Mouse (Mus musculus): Measurements from ENCODE around the gene Myh3. TPM values are rescaled to one million over a fixed set of nuclear protein-coding genes. Genes with fewer than 3 reads are reported as not detected.
"Not testable (repeated sequence)": the region's sequence is repeated elsewhere in the genome, so short reads cannot be mapped to it uniquely, and the experiment has no call there.

Myh3 gene
- total RNA-seq, 2 experiments from 2014 or later: 3.5 to 6.2 TPM

GRCm38 (mm10) chr11:67075036-67075435 is 3.1 kb upstream of the Myh3 start:
- intact Hi-C loops (cut with DNase I): no loop called here

DNA sequence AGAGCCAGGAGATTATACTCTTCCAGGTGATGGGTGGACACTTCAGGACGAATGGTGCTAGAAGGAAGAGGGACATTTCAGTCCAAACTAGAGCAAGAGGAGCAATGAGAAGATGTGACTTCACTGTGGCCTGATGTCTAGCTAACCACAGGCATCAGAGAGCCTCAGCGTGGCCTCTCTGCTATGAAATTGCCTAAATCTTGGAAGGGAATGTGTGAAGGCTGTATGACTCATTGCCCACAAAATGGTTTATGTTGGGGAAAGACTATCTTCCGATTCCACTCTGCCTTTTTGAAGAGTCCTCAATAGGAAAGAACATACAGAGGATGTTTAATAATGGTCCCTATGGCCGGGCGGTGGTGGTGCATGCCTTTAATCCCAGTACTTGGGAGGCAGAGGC is 1.3 kb upstream of the Myh3 start:
- no peak for DNase-seq (ENCODE audit: low spot score in 2 of 2)
- intact Hi-C loops (cut with DNase I): no loop called here

More at GRCm38 (mm10) chr11:67075036-67075435, 3.1 kb upstream of the Myh3 start:
- no peak for DNase-seq (ENCODE audit: low spot score in 2 of 2)

DNA sequence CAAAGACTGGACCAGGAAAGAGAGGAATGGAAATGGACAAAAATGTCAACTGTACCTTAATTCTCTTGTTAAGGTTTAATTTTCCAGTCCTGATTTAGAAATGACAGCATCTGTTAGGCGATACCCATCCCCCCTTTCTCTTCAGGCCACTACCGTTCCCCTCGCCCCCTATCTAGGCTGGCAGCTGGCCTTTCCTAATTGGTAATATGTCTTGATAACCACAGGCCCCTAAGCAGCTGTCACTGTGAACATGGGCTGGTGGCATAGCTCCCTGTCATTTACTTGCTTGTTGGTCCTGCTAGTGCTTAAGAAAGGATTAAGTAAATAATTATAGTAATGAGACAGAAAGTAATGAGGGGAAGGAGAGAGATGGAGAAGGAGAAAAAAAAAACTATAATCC is 665 bp upstream of the Myh3 start:
- DNase-seq (ENCODE audit: low spot score in 2 of 2): no peak
- intact Hi-C loops (cut with DNase I): no loop called here

- intact Hi-C loops (cut with DNase I): no loop called here
- DNase-seq (ENCODE audit: low spot score in 2 of 2): no peak
Measured at GRCm38 (mm10) chr11:67078888-67079287, 788 bp downstream of the Myh3 start.

DNA sequence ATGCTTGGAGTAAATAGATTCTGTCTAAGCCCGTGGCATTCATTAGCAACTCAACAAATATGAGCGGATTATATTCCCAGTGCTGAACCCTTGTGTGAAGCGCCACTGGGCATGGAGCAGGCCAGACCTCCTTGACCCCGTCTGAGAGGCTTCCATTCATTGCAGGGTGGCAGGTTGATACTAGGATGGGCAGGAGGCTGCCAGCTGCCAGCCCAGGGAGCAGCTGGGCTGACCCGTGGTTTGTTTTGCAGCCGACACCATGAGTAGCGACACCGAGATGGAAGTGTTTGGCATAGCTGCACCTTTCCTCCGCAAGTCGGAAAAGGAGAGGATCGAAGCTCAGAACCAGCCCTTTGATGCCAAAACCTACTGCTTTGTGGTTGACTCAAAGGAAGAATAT is 1.6 kb downstream of the Myh3 start:
- intact Hi-C loops (cut with DNase I): no loop called here
- no peak for DNase-seq (ENCODE audit: low spot score in 2 of 2)

- intact Hi-C loops (cut with DNase I): no loop called here
Measured at GRCm38 (mm10) chr11:67080168-67080567, 2.1 kb downstream of the Myh3 start.

DNA sequence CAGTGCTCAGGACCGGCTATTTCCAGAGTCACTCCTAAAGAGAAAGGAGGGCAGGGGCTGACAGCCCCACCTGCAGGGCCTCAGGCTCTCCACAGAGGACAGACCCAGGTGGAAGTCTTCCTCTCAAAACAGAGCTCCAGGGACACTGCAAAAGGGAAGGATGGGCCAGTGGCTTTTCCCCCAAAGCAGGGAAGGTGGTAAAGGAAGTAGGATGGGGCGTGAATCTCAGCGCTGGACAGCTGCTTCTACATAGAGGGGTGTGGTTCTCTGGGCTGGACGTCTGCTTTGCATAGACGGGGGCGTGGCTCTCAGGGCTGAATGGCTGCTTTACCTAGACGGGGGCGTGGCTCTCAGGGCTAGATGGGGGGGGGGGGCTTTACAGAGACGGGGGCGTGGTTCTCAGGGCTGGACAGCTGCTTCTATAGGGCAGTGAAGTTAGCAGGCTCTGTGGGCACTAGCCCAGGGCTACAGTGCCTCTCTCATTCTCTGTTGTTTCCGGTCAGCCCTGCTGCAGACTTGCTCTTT is 3.1 kb downstream of the Myh3 start:
- intact Hi-C loops (cut with DNase I): no loop called here

More at GRCm38 (mm10) chr11:67080168-67080567, 2.1 kb downstream of the Myh3 start:
- peak; percentile 35 to 41 for DNase-seq (ENCODE audit: low spot score in 2 of 2)

GRCm38 (mm10) chr11:67082188-67082587 is 4.1 kb downstream of the Myh3 start:
- intact Hi-C loops (cut with DNase I): no loop called here
- no peak for DNase-seq (ENCODE audit: low spot score in 2 of 2)

More for the DNA sequence above, 3.1 kb downstream of the Myh3 start:
- no peak for DNase-seq (ENCODE audit: low spot score in 2 of 2)

GRCm38 (mm10) chr11:67082793-67083192 is 4.7 kb downstream of the Myh3 start:
- intact Hi-C loops (cut with DNase I): no loop called here
- no peak for DNase-seq (ENCODE audit: low spot score in 2 of 2)

DNA sequence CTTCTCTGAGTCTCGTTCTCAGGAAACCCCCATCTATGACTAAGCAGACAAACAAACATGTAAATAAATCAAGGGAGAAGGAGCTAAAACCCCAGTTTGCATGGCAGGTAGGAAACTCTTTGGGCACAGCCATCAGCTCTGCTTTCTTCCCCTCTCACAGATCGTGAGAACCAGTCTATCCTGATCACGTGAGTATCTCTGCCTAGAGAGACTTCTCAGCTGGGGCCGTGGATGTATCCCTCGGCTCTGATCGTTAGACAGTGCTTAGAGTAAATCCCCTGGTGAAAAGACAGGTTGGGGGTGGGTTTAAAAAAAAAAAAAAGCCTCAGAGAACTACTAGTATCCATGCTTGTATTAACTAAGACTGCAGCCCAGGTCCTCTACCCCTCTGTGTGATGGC is 5.1 kb downstream of the Myh3 start:
- DNase-seq (ENCODE audit: low spot score in 2 of 2): no peak
- intact Hi-C loops (cut with DNase I): no loop called here

DNA sequence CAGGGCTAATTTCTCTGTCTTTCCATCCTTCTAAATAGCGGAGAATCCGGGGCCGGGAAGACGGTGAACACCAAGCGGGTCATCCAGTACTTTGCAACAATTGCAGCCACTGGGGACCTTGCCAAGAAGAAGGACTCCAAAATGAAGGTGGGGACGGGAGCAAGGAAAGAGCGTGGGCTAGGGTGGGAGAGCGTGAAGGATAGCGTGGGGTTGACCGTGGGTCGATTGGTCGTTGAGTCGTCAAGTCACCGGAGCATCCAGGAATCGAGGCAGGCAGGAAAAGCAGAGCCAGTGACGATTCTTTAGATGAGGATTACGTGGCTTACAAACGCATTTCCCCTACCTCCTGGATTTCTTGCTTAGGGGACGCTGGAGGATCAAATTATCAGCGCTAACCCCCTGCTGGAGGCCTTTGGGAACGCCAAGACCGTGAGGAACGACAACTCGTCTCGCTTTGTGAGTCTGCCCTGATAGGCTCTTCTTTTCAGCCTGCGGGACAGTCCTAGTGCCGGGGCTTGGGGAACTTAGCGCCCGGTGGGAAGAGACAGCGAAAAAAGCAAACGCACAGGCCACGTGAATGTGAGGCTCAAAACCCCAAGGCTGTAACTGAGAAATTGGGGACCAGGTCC is 5.7 kb downstream of the Myh3 start:
- intact Hi-C loops (cut with DNase I): loop anchor here (2.0 kb wide), 1 partner anchor 59 kb away; the partner anchor contains the start of gene Tmem220
- DNase-seq (ENCODE audit: low spot score in 2 of 2): no peak

- DNase-seq (ENCODE audit: low spot score in 2 of 2): peak; percentile 49 to 53
- intact Hi-C loops (cut with DNase I): loop anchor here (2.0 to 5.0 kb wide), 2 partner anchors 61 to 178 kb away; partner anchors contain the start of gene Tmem220
Measured at GRCm38 (mm10) chr11:67085489-67085888, 7.4 kb downstream of the Myh3 start.

- no peak for DNase-seq (ENCODE audit: low spot score in 2 of 2)
- intact Hi-C loops (cut with DNase I): loop anchor here (5.0 kb wide), 1 partner anchor 179 kb away; no protein-coding TSS in a partner anchor
Measured at GRCm38 (mm10) chr11:67086467-67087164, 8.5 kb downstream of the Myh3 start.

DNA sequence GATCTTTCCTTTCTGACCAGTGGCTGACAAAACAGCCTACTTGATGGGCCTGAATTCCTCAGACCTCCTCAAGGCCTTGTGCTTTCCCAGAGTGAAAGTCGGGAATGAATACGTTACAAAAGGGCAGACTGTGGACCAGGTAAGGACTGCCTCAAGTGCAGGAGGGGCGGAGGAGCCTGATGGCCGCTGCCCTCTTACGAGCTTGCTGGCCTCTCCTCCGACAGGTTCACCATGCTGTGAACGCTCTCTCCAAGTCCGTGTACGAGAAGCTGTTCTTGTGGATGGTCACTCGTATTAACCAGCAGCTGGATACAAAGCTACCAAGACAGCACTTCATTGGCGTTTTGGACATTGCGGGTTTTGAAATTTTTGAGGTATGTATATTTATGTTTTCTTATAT is 9.1 kb downstream of the Myh3 start:
- DNase-seq (ENCODE audit: low spot score in 2 of 2): no peak
- intact Hi-C loops (cut with DNase I): loop anchor here (5.0 kb wide), 1 partner anchor 180 kb away; no protein-coding TSS in a partner anchor

DNA sequence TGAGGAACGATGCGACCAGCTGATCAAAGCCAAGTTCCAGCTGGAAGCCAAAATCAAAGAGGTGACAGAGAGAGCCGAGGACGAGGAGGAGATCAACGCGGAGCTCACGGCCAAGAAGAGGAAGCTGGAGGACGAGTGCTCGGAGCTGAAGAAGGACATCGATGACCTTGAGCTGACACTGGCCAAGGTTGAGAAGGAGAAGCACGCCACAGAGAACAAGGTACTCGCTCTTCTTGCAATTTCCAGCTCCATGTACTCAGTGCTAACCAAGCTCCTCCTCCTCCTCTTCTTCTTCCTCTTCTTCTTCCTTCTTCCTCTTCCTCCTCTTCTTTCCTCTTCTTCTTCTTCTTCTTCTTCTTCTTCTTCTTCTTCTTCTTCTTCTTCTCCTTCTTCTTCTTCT is 14.3 kb downstream of the Myh3 start:
- intact Hi-C loops (cut with DNase I): not testable (repeated sequence)

DNA sequence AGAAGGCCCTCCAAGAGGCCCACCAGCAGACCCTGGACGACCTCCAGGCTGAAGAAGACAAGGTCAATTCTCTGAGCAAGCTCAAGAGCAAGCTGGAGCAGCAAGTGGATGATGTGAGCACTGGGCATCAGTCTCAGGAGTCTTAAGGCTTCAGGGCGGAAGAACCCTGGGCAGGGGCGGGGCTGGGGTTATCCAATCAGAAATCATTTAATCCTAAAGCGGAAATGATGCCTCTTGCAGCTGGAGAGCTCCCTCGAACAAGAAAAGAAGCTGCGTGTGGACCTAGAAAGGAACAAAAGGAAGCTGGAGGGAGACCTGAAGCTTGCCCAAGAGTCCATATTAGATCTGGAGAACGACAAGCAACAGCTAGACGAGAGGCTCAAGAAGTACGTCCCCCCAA is 15.1 kb downstream of the Myh3 start:
- no peak for DNase-seq (ENCODE audit: low spot score in 2 of 2)
- intact Hi-C loops (cut with DNase I): no loop called here

More for the DNA sequence above, 14.3 kb downstream of the Myh3 start:
- not testable (repeated sequence) for DNase-seq (ENCODE audit: low spot score in 2 of 2)

DNA sequence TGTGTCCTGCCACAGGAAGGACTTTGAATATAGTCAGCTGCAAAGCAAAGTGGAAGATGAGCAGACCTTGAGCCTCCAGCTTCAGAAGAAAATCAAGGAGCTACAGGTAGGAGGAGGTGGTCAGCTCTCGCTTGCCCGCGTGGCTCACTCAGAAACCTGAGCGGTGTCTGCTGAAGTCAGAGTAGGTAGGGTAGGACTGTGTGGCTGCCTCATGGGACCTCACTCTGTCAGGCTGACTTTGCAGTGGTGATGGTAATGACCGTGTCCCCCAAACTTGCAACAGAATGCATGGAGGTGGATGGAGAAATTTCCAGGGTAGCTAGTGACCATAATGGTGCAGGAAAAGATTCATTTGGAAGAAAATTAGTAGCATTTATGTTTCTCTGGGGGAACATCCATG is 15.6 kb downstream of the Myh3 start:
- no peak for DNase-seq (ENCODE audit: low spot score in 2 of 2)
- intact Hi-C loops (cut with DNase I): no loop called here

GRCm38 (mm10) chr11:67094470-67094869 is 16.4 kb downstream of the Myh3 start:
- intact Hi-C loops (cut with DNase I): no loop called here
- DNase-seq (ENCODE audit: low spot score in 2 of 2): no peak

DNA sequence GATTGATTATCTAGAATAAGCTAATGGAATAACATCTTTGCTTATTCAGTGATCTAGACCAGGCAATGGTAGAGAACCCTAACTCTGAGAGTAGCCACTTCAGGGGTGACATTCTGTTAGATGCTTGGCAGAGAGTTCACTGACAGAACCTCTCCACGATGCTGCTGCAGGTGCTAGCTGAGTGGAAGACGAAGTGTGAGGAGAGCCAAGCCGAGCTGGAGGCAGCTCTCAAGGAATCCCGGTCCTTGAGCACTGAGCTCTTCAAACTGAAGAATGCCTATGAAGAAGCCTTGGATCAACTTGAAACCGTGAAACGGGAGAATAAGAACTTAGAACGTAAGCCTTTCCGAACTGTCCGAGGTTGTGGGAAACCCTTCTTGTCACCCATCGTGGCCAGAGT is 19.6 kb downstream of the Myh3 start:
- no peak for DNase-seq (ENCODE audit: low spot score in 2 of 2)
- intact Hi-C loops (cut with DNase I): no loop called here

DNA sequence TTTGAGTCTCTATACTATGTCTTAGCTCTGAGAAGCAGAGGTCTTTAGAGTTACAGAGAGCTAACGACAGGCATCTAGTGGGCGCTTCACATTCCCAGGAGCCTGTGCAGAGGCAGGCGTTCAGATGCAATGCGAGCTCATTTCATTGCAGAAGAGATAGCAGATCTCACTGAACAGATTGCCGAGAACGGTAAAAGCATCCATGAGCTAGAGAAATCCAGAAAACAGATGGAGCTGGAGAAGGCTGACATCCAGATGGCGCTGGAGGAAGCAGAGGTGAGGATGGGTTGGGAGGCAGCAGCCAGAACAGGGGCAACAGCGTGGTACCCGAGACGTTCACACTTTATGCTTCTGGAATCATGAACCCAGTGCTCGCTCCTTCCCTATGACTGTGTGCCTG is 20.3 kb downstream of the Myh3 start:
- intact Hi-C loops (cut with DNase I): no loop called here
- DNase-seq (ENCODE audit: low spot score in 2 of 2): peak; percentile 50 to 55

DNA sequence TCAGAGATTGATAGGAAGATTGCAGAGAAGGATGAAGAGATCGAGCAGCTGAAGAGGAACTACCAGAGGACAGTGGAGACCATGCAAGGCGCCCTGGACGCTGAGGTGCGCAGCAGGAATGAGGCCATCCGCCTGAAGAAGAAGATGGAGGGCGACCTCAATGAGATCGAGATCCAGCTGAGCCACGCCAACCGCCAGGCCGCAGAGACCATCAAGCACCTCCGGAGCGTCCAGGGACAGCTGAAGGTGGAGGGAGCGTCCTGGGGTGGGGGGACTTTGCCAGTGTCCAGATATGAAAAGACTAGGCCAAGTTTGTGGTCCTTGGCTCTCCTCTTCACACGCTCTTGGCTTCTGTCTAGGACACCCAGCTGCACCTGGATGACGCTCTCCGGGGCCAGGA is 21.1 kb downstream of the Myh3 start:
- no peak for DNase-seq (ENCODE audit: low spot score in 2 of 2)
- intact Hi-C loops (cut with DNase I): no loop called here

All from left cerebral cortex, postnatal 36 days (tissue).